Mouse (Mus musculus) cerebellum, adult 8-10 months (tissue): ENCODE data around the gene Nos1ap.
A peak's percentile ranks its signal among the peaks of the same experiment; 100 is the strongest.

ENCODE experiments used
- DNase-seq: peaks from one replicate; pipeline ENCODE4 v3.0.0; 2022

Gene Nos1ap

GRCm38 (mm10) chr1:170539507-170539906 lies 50.2 kb downstream of the Nos1ap start:
- no peak for DNase-seq

GRCm38 (mm10) chr1:170538481-170539061 lies 51.1 kb downstream of the Nos1ap start:
- peak; percentile 42 for DNase-seq

GRCm38 (mm10) chr1:170536344-170536743 lies 53.3 kb downstream of the Nos1ap start:
- no peak for DNase-seq

- DNase-seq, result no peak
Observed at GRCm38 (mm10) chr1:170535221-170535620, 54.4 kb downstream of the Nos1ap start.

- DNase-seq, result no peak
Observed at GRCm38 (mm10) chr1:170531286-170531685, 58.4 kb downstream of the Nos1ap start.

- DNase-seq, result no peak
Observed at GRCm38 (mm10) chr1:170530456-170530855, 59.2 kb downstream of the Nos1ap start.

GRCm38 (mm10) chr1:170522891-170523290 lies 66.8 kb downstream of the Nos1ap start:
- no peak for DNase-seq

GRCm38 (mm10) chr1:170521520-170522205 lies 68.0 kb downstream of the Nos1ap start:
- DNase-seq, result peak; percentile 31

- DNase-seq, result no peak
Observed at GRCm38 (mm10) chr1:170520206-170520605, 69.5 kb downstream of the Nos1ap start.

- no peak for DNase-seq
Observed at GRCm38 (mm10) chr1:170519631-170520030, 70.0 kb downstream of the Nos1ap start.

- DNase-seq, result no peak
Observed at GRCm38 (mm10) chr1:170516182-170516581, 73.5 kb downstream of the Nos1ap start.

GRCm38 (mm10) chr1:170515455-170515854 lies 74.2 kb downstream of the Nos1ap start:
- no peak for DNase-seq

GRCm38 (mm10) chr1:170514226-170514625 lies 75.4 kb downstream of the Nos1ap start:
- DNase-seq, result no peak

GRCm38 (mm10) chr1:170512429-170513097 lies 77.1 kb downstream of the Nos1ap start:
- no peak for DNase-seq

GRCm38 (mm10) chr1:170510595-170511240 lies 78.9 kb downstream of the Nos1ap start:
- no peak for DNase-seq

- peak; percentile 17 for DNase-seq
Observed at GRCm38 (mm10) chr1:170506309-170506708, 83.4 kb downstream of the Nos1ap start.

- no peak for DNase-seq
Observed at GRCm38 (mm10) chr1:170505107-170505506, 84.6 kb downstream of the Nos1ap start.

- DNase-seq, result no peak
Observed at GRCm38 (mm10) chr1:170504378-170504777, 85.3 kb downstream of the Nos1ap start.

GRCm38 (mm10) chr1:170503277-170503739 lies 86.4 kb downstream of the Nos1ap start:
- no peak for DNase-seq

GRCm38 (mm10) chr1:170502491-170503276 lies 87.0 kb downstream of the Nos1ap start:
- no peak for DNase-seq

GRCm38 (mm10) chr1:170501970-170502369 lies 87.7 kb downstream of the Nos1ap start:
- no peak for DNase-seq

GRCm38 (mm10) chr1:170501556-170501955 lies 88.1 kb downstream of the Nos1ap start:
- DNase-seq, result no peak

- DNase-seq, result no peak
Observed at GRCm38 (mm10) chr1:170499891-170500290, 89.8 kb downstream of the Nos1ap start.
